Mouse (Mus musculus): ENCODE measurements around the gene Cd70.
A peak's percentile ranks its signal among the peaks of the same experiment; 100 is the strongest.

Gene Cd70

DNA sequence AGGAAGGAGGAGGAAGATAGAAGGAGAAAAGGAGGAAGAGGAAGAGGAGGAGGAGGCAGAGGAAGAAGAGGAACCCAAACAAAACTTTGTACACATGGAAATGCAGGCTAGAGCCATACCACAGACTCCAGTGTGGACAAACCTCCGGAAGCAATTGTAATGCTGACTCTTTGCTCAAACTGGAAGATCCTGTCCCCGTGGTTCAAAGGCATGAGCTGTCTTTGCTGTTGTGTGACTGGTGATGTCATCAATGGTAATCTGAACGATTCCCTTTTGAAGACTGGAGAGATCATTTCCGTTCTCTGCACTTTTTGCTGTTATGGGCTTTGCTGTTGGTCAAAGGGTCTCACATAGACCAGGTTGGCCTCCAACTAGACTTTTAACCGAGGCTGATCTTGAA, 51.3 kb downstream of the Cd70 start:
- no peak for DNase-seq (ENCODE audit: low spot score in 2 of 2)

DNA sequence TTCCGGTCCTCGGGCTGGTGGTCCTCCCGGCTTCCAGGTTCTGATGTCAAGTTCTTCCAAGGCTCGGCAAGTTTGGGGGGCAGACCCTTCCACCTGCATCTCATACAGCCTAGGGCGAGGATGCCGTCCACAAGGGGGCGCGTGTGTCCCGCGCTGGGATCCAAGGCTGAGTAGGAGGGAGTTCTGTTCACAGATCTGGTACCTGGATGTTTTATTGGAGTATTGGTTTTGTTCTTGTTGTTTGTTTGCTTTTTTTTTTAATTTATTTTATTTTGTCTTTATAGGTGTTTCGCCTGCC, 53.0 kb downstream of the Cd70 start:
- DNase-seq (ENCODE audit: low spot score in 2 of 2), result peak; percentile 80 to 89

Measured in spleen, postnatal 10 days (tissue).